Mouse (Mus musculus): ENCODE measurements at regions not wholly inside any gene's neighbourhood (a gene's known extent, or its start where the extent isn't known, plus 50 kb on each side); places are given as distances from the start of the nearest gene placed in this dataset.
"Not testable (repeated sequence)": the region's sequence is repeated elsewhere in the genome, so short reads cannot be mapped to it uniquely, and the experiment has no call there.

- no peak for DNase-seq
Observed at GRCm38 (mm10) chr11:22420003-22420723, 78.1 kb upstream of the Ehbp1 start.

GRCm38 (mm10) chr11:22421762-22422161 lies 79.7 kb upstream of the Ehbp1 start:
- DNase-seq, result no peak

GRCm38 (mm10) chr11:22437140-22437850 lies 74.6 kb upstream of the Tmem17 start:
- DNase-seq, result peak; percentile 9 to 11

GRCm38 (mm10) chr11:22437851-22438215 lies 74.1 kb upstream of the Tmem17 start:
- DNase-seq, result peak in 1 of 2 experiments; percentile 8

GRCm38 (mm10) chr11:22438441-22439066 lies 73.3 kb upstream of the Tmem17 start:
- DNase-seq, result peak in 1 of 2 experiments; percentile 11

GRCm38 (mm10) chr11:22440521-22440920 lies 71.4 kb upstream of the Tmem17 start:
- peak; percentile 42 to 69 for DNase-seq

- DNase-seq, result no peak
Observed at GRCm38 (mm10) chr11:22453161-22453560, 58.7 kb upstream of the Tmem17 start.

GRCm38 (mm10) chr11:22456286-22456685 lies 55.6 kb upstream of the Tmem17 start:
- DNase-seq, result no peak

GRCm38 (mm10) chr11:22457220-22457619 lies 54.7 kb upstream of the Tmem17 start:
- DNase-seq, result no peak

GRCm38 (mm10) chr11:22458951-22459703 lies 52.8 kb upstream of the Tmem17 start:
- peak; percentile 57 to 68 for DNase-seq

GRCm38 (mm10) chr11:22461019-22461735 lies 50.7 kb upstream of the Tmem17 start:
- not testable (repeated sequence) for DNase-seq

Measured in cerebellum, postnatal 14 days (tissue).